Mouse (Mus musculus) Patski (cell line): Measurements from ENCODE around the gene Shisa5. TPM values are rescaled to one million over a fixed set of nuclear protein-coding genes. Genes with fewer than 3 reads are reported as not detected.
A peak's percentile ranks its signal among the peaks of the same experiment; 100 is the strongest.

ENCODE experiments used
- ATAC-seq: fragments of 100-300 bp; one replicate; pipeline ENCODE4 v1.8.0; 2021
- CTCF ChIA-PET: fragments of 350-600 bp; sonication (Branson Sonifier 250); formaldehyde crosslinking; loops from one replicate; lab custom pipeline; 2022; ENCODE audit warnings: inconsistent platforms; lab: Charles Lee
- POLR2A ChIA-PET: fragments of 350-600 bp; sonication (Branson Sonifier 250); formaldehyde crosslinking; loops from one replicate; lab custom pipeline; 2022; ENCODE audit warnings: antibody characterized with exemption, inconsistent platforms; lab: Charles Lee
- DNase-seq: peaks from one replicate; pipeline ENCODE4 v3.0.0-alpha.2; 2011; ENCODE audit warnings: low read depth, low spot score
- H3K27me3 ChIP-seq: fragments of 371-371 bp; one replicate; pipeline ENCODE4 v1.5.1; 2021
- CTCF ChIP-seq: fragments of 100-300 bp; IDR thresholded peaks from one replicate; pipeline ENCODE4 v1.5.1; 2021
- in situ Hi-C: fragments of 300-500 bp; cut with MboI; formaldehyde crosslinking; loops from 3 replicates; pipeline ENCODE4 v1.11.1; 2018; ENCODE audit warnings: low pct_unique_long_range_greater_than_20kb, mixed read lengths
- polyA plus RNA-seq: library from polyadenylated mRNA; unstranded; gene quantifications from one replicate; pipeline ENCODE4 v1.2.3, GENCODE M21; 2021

Gene Shisa5
- polyA plus RNA-seq, 1 experiment from 2014 or later, result 86.9 TPM

GRCm38 (mm10) chr9:109040906-109041305 lies 2.5 kb downstream of the Shisa5 start:
- ATAC-seq, result no peak
- ChIA-PET CTCF (interaction anchor here (0.7 to 1.5 kb wide), 2 partner anchors 18 to 27 kb away, joined by 3 to 5 read pairs; partner anchors contain the start of gene Trex1), POLR2A (no interaction called here)
- in situ Hi-C loops, result no loop called here
- TF ChIP-seq CTCF, result no peak
- H3K27me3 ChIP-seq, result no peaks in the 10 kb centered on the region
- no peak for DNase-seq

GRCm38 (mm10) chr9:109041351-109041750 lies 3.0 kb downstream of the Shisa5 start:
- POLR2A ChIA-PET, result interaction anchor here (0.7 kb wide), 1 partner anchor 40 kb away, joined by 3 read pairs; no protein-coding TSS in a partner anchor
- ATAC-seq, result no peak
- no peak for DNase-seq
- no peak for TF ChIP-seq CTCF
- in situ Hi-C loops, result no loop called here
- H3K27me3 ChIP-seq, result no peaks in the 10 kb centered on the region
- CTCF ChIA-PET, result interaction anchor here (0.7 to 1.5 kb wide), 2 partner anchors 18 to 26 kb away, joined by 3 to 5 read pairs; partner anchors contain the start of gene Trex1

GRCm38 (mm10) chr9:109046306-109046705 lies 7.9 kb downstream of the Shisa5 start:
- in situ Hi-C loops, result no loop called here
- ChIA-PET CTCF (interaction anchor here (0.7 to 1.9 kb wide), 9 partner anchors 8 to 74 kb away, joined by 3 to 10 read pairs (median 3); partner anchors contain the start of genes Shisa5 and Trex1), POLR2A (interaction anchor here (0.7 to 1.5 kb wide), 3 partner anchors 12 to 28 kb away, joined by 3 read pairs; partner anchors contain the start of genes Atrip and Trex1)
- DNase-seq (no peak), ATAC-seq (peak; percentile 26)
- no peaks in the 10 kb centered on the region for H3K27me3 ChIP-seq
- peak; percentile 74 for TF ChIP-seq CTCF

GRCm38 (mm10) chr9:109049316-109049715 lies 11.0 kb downstream of the Shisa5 start:
- POLR2A ChIA-PET, result no interaction called here
- CTCF ChIA-PET, result interaction anchor here (1.2 kb wide), 1 partner anchor 40 kb away, joined by 3 read pairs; no protein-coding TSS in a partner anchor
- in situ Hi-C loops, result no loop called here
- TF ChIP-seq CTCF, result no peak
- H3K27me3 ChIP-seq, result no peaks in the 10 kb centered on the region
- DNase-seq, result no peak
- ATAC-seq, result no peak

DNA sequence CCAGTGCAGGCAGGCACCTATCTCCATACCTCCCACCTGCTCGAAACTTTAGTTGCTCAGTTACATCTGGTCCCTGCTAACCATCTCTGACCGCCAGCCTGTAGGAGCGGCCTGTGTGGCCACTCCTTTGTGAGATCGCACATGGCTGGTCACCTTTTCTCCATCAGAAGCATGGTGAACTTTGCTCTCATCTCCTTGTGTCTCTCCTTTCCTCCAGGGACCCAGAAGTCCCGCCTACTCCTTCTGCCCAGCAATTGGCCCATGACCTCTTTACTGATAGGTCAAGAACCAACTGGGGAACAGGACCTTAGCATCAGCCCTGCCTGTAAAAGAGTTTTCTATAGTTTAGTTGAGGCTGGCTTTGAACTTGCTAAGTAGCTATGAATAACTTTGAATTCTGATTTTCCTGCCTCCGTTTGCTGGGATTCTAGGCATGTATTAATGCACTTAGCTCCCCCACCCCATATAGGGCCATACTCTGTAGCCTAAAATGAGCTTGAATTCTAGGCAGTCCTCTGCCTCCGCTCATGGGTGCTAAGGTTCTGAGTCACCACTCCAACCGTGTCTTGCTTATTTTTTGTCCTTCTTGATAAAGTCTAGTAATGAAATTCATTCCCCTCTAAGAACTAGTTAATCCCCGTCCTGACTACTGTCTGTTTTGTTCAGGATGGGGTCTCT lies 11.8 kb downstream of the Shisa5 start:
- in situ Hi-C loops, result no loop called here

DNA sequence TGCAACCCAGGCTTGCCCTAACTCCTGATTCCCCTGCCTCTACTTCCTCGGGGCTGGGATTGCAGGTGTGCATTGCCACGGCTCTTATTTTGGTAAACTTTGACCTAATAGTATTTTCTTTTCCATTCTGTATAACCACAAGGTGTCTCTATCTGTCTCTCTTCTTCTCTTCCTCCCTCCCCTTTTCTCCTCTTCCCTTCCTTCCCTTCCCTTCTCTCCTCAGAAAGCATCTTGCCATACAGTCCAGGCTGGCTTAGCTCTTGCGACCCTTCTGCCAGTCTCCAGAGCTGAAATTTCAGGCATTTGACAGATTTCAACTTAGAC lies 12.3 kb downstream of the Shisa5 start:
- no peaks in the 10 kb centered on the region for H3K27me3 ChIP-seq
- in situ Hi-C loops, result no loop called here
- POLR2A ChIA-PET, result no interaction called here
- DNase-seq (no peak), ATAC-seq (no peak)
- CTCF ChIA-PET, result no interaction called here
- no peak for TF ChIP-seq CTCF

More for the DNA sequence above, 11.8 kb downstream of the Shisa5 start:
- ChIA-PET POLR2A (no interaction called here), CTCF (no interaction called here)
- H3K27me3 ChIP-seq, result no peaks in the 10 kb centered on the region
- TF ChIP-seq CTCF, result no peak
- no peak for DNase-seq
- no peak for ATAC-seq

- DNase-seq (no peak), ATAC-seq (no peak)
- ChIA-PET CTCF (no interaction called here), POLR2A (no interaction called here)
- no peaks in the 10 kb centered on the region for H3K27me3 ChIP-seq
- no peak for TF ChIP-seq CTCF
- in situ Hi-C loops, result no loop called here
Observed at GRCm38 (mm10) chr9:109051011-109051501, 12.7 kb downstream of the Shisa5 start.

- TF ChIP-seq CTCF, result no peak
Observed at GRCm38 (mm10) chr9:109051651-109052489, 13.5 kb downstream of the Shisa5 start.

DNA sequence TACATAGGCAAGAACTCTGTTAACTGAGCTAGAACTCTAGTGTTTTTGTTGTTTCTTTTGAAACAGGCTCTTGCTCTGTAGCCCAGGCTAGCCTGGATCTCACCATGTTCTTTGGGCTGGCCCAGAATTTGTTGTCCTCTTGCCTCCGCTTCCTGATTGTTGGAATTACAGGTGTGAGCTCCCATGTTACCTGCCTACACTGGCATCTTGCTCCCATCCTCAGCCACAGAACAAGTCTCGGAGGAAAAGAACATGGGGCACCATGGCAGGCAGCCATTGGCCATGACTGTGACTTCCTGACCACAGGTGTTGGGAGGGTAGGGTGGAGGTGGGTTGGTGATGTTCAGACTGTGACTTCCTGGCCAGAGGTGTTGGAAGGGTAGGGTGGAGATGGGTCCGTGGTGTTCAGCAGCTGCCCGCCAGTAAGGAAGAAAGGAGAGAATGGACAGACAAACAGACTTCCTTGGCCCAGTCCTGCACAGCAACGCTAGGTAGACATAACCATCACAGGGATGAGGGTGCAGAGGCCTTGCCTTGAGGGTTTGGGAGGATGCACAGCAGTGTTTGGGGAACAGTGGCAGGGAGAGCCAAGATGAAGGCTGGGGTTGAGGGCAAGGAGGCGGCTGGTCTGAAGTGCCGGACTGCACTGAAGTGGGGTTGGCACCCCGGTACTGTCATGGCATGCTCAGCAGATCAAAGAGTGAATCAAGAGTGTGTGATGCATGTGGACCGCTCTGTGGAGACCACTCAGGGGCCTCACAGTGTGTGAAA lies 14.3 kb downstream of the Shisa5 start:
- DNase-seq (no peak), ATAC-seq (no peak)
- no peaks in the 10 kb centered on the region for H3K27me3 ChIP-seq
- in situ Hi-C loops, result no loop called here
- ChIA-PET CTCF (no interaction called here), POLR2A (no interaction called here)
- no peak for TF ChIP-seq CTCF

More at GRCm38 (mm10) chr9:109051651-109052489, 13.5 kb downstream of the Shisa5 start:
- H3K27me3 ChIP-seq, result no peaks in the 10 kb centered on the region
- in situ Hi-C loops, result no loop called here
- DNase-seq, result no peak
- ChIA-PET CTCF (interaction anchor here (0.8 kb wide), 1 partner anchor 9 kb away, joined by 3 read pairs; no protein-coding TSS in a partner anchor), POLR2A (no interaction called here)
- ATAC-seq, result no peak

DNA sequence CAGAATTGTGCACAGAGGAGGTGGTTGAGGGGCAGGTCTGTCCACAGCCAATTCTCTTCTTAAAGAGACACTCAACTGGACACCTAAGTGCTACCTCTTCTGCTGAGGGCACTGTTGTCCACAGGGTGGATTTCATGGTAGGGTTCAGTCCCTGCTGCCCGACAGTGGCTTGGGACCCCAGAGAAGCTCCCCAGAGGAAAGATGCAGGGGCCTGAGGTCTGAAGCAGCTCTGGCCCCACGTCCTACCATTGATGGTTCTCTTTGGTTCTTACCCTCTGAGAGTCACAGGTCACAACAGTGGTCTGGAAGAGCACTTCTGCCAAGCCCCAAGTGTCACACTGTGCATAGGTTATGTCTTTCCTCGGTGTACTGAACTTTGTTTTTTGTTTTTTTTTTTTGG lies 15.0 kb downstream of the Shisa5 start:
- no peaks in the 10 kb centered on the region for H3K27me3 ChIP-seq
- TF ChIP-seq CTCF, result no peak
- CTCF ChIA-PET, result no interaction called here
- no peak for DNase-seq
- no peak for ATAC-seq
- in situ Hi-C loops, result no loop called here
- POLR2A ChIA-PET, result no interaction called here
